Mouse (Mus musculus) liver, adult 2 months (tissue): Measurements from ENCODE around the gene Col6a3.

Experiments
- CTCF ChIP-seq: fragments of 200-500 bp; IDR thresholded peaks from 2 replicates; pipeline ENCODE4 v1.5.1; 2011; ENCODE audit warnings: low read depth, low read length, control low read depth
- POLR2A ChIP-seq: fragments of 200-500 bp; IDR thresholded peaks from 2 replicates; pipeline ENCODE4 v1.6.1; 2011; ENCODE audit warnings: low read length, control low read depth; ENCODE audit not compliant: insufficient read depth; ENCODE audit errors: extremely low read depth

DNA sequence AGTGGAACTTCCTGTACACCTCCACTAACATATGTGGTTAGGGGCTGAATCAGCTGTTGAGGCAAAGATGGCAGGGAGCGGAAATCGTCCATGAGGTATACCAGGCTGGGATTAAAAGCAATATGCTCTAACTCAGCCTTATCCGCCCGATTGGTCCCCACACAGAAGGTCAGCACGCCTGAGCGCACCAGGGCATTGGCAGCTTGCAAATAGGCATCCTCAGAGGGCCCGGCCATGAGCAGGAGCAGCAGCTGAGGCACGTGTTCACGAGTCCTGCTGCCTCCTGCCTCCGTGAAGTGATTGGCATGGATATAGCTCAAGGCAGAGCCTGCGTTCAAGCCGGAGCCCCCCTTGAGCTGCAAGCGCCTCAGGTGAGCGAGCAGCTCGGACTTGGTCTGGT lies 30.5 kb downstream of the Col6a3 start:
- no peak for TF ChIP-seq CTCF
- no peak for TF ChIP-seq POLR2A
